In the genomic region with DNA sequence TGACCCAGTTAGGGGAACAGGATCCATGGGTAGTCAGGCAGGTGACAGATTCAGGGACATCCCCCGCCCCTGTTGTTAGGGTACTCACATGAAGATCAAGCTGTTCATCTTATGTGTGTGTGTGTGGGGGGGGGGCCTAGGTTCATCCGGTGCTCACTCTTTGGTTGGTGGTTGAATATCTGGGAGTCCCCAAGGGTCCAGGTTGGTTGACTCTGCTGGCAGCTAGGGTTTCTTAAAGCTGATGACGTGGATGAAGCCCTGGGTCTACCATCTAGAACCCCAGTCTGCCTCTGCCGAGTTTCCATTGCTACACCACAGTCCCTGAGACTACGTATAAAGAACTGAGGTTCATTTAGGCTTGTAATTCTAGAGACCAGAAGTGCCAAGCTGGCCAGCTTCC, we compare ENCODE assay signal across 29 mouse cellular contexts. TPM values are rescaled to one million over a fixed set of nuclear protein-coding genes. Genes with fewer than 3 reads are reported as not detected.
"Had no signal": no experiment of that assay in that cellular context is flagged by ENCODE, and none has a peak within 500 bp of the region (broad histone marks: within the 10 kb centered on the region; RNA-seq: fewer than 3 reads in every experiment).

No protein-coding gene starts in this region.

- H3K36me3 ChIP-seq: lung, embryonic 15.5 days; midbrain, embryonic 13.5 days; midbrain, embryonic 15.5 days; neural tube, embryonic 13.5 days; neural tube, embryonic 15.5 days; stomach, embryonic 15.5 days had no signal

- H3K4me3 ChIP-seq: lung, embryonic 15.5 days; megakaryocyte, embryonic 14.5 days; midbrain, embryonic 13.5 days; midbrain, embryonic 15.5 days; myocyte; neural tube, embryonic 13.5 days; neural tube, embryonic 15.5 days; stomach, embryonic 15.5 days had no signal

- ATAC-seq: liver, postnatal 0 days; lung, postnatal 0 days; midbrain, embryonic 13.5 days; midbrain, embryonic 15.5 days had no signal

- DNase-seq: liver, postnatal 0 days; lung, adult 2 months; lung, postnatal 14 days; lung, postnatal 36 days; retina, postnatal 1 day; right cerebral cortex, adult 18-20 months; right cerebral cortex, postnatal 25 days; right cerebral cortex, postnatal 4 days; thymus, adult 2 months; thymus, postnatal 25 days; thymus, postnatal 4 days had no signal

- H3K9me3 ChIP-seq: lung, embryonic 15.5 days; midbrain, embryonic 13.5 days; midbrain, embryonic 15.5 days; neural tube, embryonic 13.5 days; neural tube, embryonic 15.5 days; stomach, embryonic 15.5 days had no signal

- H3K27me3 ChIP-seq: lung, embryonic 15.5 days; megakaryocyte, embryonic 14.5 days; midbrain, embryonic 13.5 days; midbrain, embryonic 15.5 days; neural tube, embryonic 13.5 days; neural tube, embryonic 15.5 days; stomach, embryonic 15.5 days had no signal

- H3K27ac ChIP-seq: lung, embryonic 15.5 days; midbrain, embryonic 13.5 days; midbrain, embryonic 15.5 days; neural tube, embryonic 13.5 days; neural tube, embryonic 15.5 days; stomach, embryonic 15.5 days; stomach, postnatal 0 days had no signal

- H3K4me1 ChIP-seq: lung, embryonic 15.5 days; midbrain, embryonic 13.5 days; midbrain, embryonic 15.5 days; neural tube, embryonic 13.5 days; neural tube, embryonic 15.5 days; stomach, embryonic 15.5 days had no signal

- H3K9ac ChIP-seq: liver, postnatal 0 days; lung, embryonic 15.5 days; midbrain, embryonic 13.5 days; midbrain, embryonic 15.5 days; neural tube, embryonic 13.5 days; neural tube, embryonic 15.5 days; stomach, embryonic 15.5 days had no signal

- H3K4me2 ChIP-seq: lung, embryonic 15.5 days; midbrain, embryonic 11.5 days; midbrain, embryonic 13.5 days; midbrain, embryonic 15.5 days; neural tube, embryonic 13.5 days; neural tube, embryonic 15.5 days; stomach, embryonic 15.5 days had no signal

RNA-seq across cellular contexts. Expression of a gene that starts 1.3 kb away (rescaled TPM):
- polyA plus RNA-seq: midbrain, embryonic 11.5 days; neural tube, embryonic 11.5 days had no signal

RNA-seq across cellular contexts. Expression of a gene that starts 9.9 kb away (rescaled TPM):
- total RNA-seq: megakaryocyte progenitor cell, adult 5-6 weeks had no signal
- polyA plus RNA-seq: liver, postnatal 0 days; lung, adult 2 months; lung, embryonic 15.5 days; lung, postnatal 0 days; macrophage; midbrain, embryonic 11.5 days; midbrain, embryonic 13.5 days; midbrain, embryonic 15.5 days; myocyte; neural tube, embryonic 11.5 days; neural tube, embryonic 13.5 days; neural tube, embryonic 15.5 days; small intestine, adult 2 months; spleen, adult 2 months; stomach, embryonic 15.5 days; stomach, postnatal 0 days; testis, adult 2 months; thymus, adult 2 months; urinary bladder, adult 2 months had no signal

RNA-seq across cellular contexts. Expression of a gene that starts 41.9 kb away (rescaled TPM):
- polyA plus RNA-seq: macrophage had no signal
